Mouse (Mus musculus) urinary bladder, postnatal 0 days (tissue): ENCODE measurements around the gene Lrrc72. TPM values are rescaled to one million over a fixed set of nuclear protein-coding genes. Genes with fewer than 3 reads are reported as not detected.

Experiments used
- polyA plus RNA-seq: library from polyadenylated mRNA; unstranded; fragments of >200 nt; fragmentation: Nextera tagmentation; extraction: Ambion mirVana; gene quantifications from 2 replicates; pipeline ENCODE4 v1.2.1, GENCODE M21; 2015

Gene Lrrc72
- not detected in 2 replicates for polyA plus RNA-seq

GRCm38 (mm10) chr12:36253298-36253697 lies at the start of gene Lrrc72:
Gene Lrrc72, minus strand, starts transcription at chr12:36253398.

Other genes starting within 250 kb of the Lrrc72 start
- 102 and 129 TPM in 2 replicates for gene Tspan13, start 210.9 kb downstream of the Lrrc72 start, polyA plus RNA-seq
- gene Ankmy2, start 96.3 kb downstream of the Lrrc72 start, polyA plus RNA-seq: 33.4 and 36.4 TPM in 2 replicates
- gene Bzw2, start 95.3 kb downstream of the Lrrc72 start, polyA plus RNA-seq: 140 and 169 TPM in 2 replicates
- gene Sostdc1, start 60.7 kb upstream of the Lrrc72 start, polyA plus RNA-seq: 20.6 and 29.3 TPM in 2 replicates
- 9.0 and 9.9 TPM in 2 replicates for gene Ispd, start 128.1 kb upstream of the Lrrc72 start, polyA plus RNA-seq
- gene D630036H23Rik, start 128.8 kb upstream of the Lrrc72 start, polyA plus RNA-seq: 2.6 and 3.7 TPM in 2 replicates